Mouse (Mus musculus) spleen, adult 2 months (tissue): ENCODE results near the gene Cacna2d3.

Experiments used
- CTCF ChIP-seq: fragments of 200-500 bp; IDR thresholded peaks from 2 replicates; pipeline ENCODE4 v1.5.1; 2011; ENCODE audit warnings: mild to moderate bottlenecking, inconsistent platforms; ENCODE audit not compliant: insufficient read depth, insufficient read length, insufficient replicate concordance; ENCODE audit errors: extremely low read depth
- POLR2A ChIP-seq: fragments of 200-500 bp; IDR thresholded peaks from 2 replicates; pipeline ENCODE4 v1.6.1; 2011; ENCODE audit warnings: low read depth, low read length, inconsistent platforms

- TF ChIP-seq CTCF (no peak), POLR2A (no peak)
Observed at GRCm38 (mm10) chr14:29228976-29229716, 492.5 kb downstream of the Cacna2d3 start.
